Mouse (Mus musculus) cerebellum, postnatal 4 days (tissue): ENCODE measurements at regions not wholly inside any gene's neighbourhood (a gene's known extent, or its start where the extent isn't known, plus 50 kb on each side); places are given as distances from the start of the nearest gene placed in this dataset.

Experiments used
- DNase-seq, 2 experiments: peaks; one replicate each; pipeline ENCODE4 v3.0.0; 2022; ENCODE audit warnings: low spot score in 2 of 2, mixed read lengths in 1 of 2

- no peak for DNase-seq
These were observed 64.0 kb upstream of the Map1b start for GRCm38 (mm10) chr13:99580296-99580695.

- no peak for DNase-seq
These were observed 63.3 kb upstream of the Map1b start for GRCm38 (mm10) chr13:99579596-99580175.

GRCm38 (mm10) chr13:99577686-99578085, 61.3 kb upstream of the Map1b start:
- no peak for DNase-seq

- no peak for DNase-seq
These were observed 56.7 kb upstream of the Map1b start for GRCm38 (mm10) chr13:99573021-99573420.

GRCm38 (mm10) chr13:99572381-99572780, 56.0 kb upstream of the Map1b start:
- no peak for DNase-seq
